ENCODE assay signal across 8 mouse cellular contexts in the genomic region with DNA sequence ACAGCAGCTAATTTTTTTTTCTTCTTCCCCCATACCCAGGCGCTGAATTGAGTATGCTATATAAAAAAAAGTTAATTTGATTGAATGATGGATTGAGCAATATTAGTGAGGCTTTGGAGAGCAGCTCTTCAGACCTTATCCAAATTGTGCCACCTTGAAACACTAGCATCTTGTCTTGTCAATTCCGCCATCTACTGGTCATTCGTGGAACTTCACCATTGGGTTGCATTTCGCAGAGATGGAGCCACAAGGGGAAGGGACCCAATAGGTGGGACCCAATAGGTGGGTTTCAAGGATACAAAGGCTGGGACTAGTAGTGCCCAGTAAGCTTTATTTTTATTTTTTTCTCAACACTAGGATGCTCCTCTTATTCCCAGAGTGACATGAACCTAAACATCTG. TPM values are rescaled to one million over a fixed set of nuclear protein-coding genes. Genes with fewer than 3 reads are reported as not detected.
DNase-seq lines count a peak whose midpoint lies in the region; ATAC-seq lines count a peak whose summit lies in the region.

No protein-coding gene starts in this region.

- no peaks in the 10 kb centered on the region for H3K27me3 ChIP-seq in hindbrain, embryonic 11.5 days (ENCODE audit: control insufficient read depth, insufficient read depth, low read length)
- no peaks in the 10 kb centered on the region for H3K27me3 ChIP-seq in hindbrain, embryonic 16.5 days (replicated peaks; ENCODE audit: control insufficient read depth, insufficient read depth, low read length)
- H3K27me3 ChIP-seq in hindbrain, embryonic 15.5 days = no peaks in the 10 kb centered on the region
- no peaks in the 10 kb centered on the region for H3K27me3 ChIP-seq in neural tube, embryonic 11.5 days (ENCODE audit: control insufficient read depth, insufficient read depth, low read length)

- intact Hi-C loops in left cerebral cortex, postnatal 25 days (cut with DNase I) = loop anchor here (1.0 kb wide), 1 partner anchor 99 kb away; no protein-coding TSS in a partner anchor

- H3K27ac ChIP-seq in hindbrain, embryonic 11.5 days (ENCODE audit: low read depth, low read length) = no peak overlapping the region
- H3K27ac ChIP-seq in hindbrain, embryonic 16.5 days (ENCODE audit: low read depth, low read length) = no peak overlapping the region
- H3K27ac ChIP-seq in hindbrain, embryonic 15.5 days (replicated peaks) = no peak overlapping the region
- H3K27ac ChIP-seq in neural tube, embryonic 11.5 days (ENCODE audit: low read depth, low read length) = no peak overlapping the region

- ATAC-seq in hindbrain, embryonic 11.5 days (ENCODE audit: low FRiP score) = no peak
- no peak for ATAC-seq in hindbrain, embryonic 16.5 days
- peak; percentile 11; the same call in 1 of the 2 replicates for ATAC-seq in hindbrain, embryonic 15.5 days (ENCODE audit: low FRiP score, low read depth)
- no peak for ATAC-seq in neural tube, embryonic 11.5 days (ENCODE audit: insufficient read depth, low FRiP score, low TSS enrichment)

- no peaks in the 10 kb centered on the region for H3K4me1 ChIP-seq in hindbrain, embryonic 11.5 days (replicated peaks; ENCODE audit: control insufficient read depth, insufficient read depth, low read length)
- H3K4me1 ChIP-seq in hindbrain, embryonic 16.5 days (ENCODE audit: control insufficient read depth, insufficient read depth, low read depth, low read length) = no peaks in the 10 kb centered on the region
- H3K4me1 ChIP-seq in hindbrain, embryonic 15.5 days (replicated peaks) = no peaks in the 10 kb centered on the region
- no peaks in the 10 kb centered on the region for H3K4me1 ChIP-seq in neural tube, embryonic 11.5 days (ENCODE audit: control insufficient read depth, insufficient read depth, low read length)

- H3K4me3 ChIP-seq in hindbrain, embryonic 11.5 days (ENCODE audit: low read depth, low read length) = no peak overlapping the region
- H3K4me3 ChIP-seq in hindbrain, embryonic 16.5 days (ENCODE audit: low read length) = no peak overlapping the region
- H3K4me3 ChIP-seq in hindbrain, embryonic 15.5 days = no peak overlapping the region
- no peak overlapping the region for H3K4me3 ChIP-seq in neural tube, embryonic 11.5 days (ENCODE audit: low read depth, low read length)

- no peaks in the 10 kb centered on the region for H3K36me3 ChIP-seq in hindbrain, embryonic 11.5 days (ENCODE audit: control insufficient read depth, insufficient read depth, low read length)
- H3K36me3 ChIP-seq in hindbrain, embryonic 16.5 days (ENCODE audit: control insufficient read depth, insufficient read depth, low read length) = no peaks in the 10 kb centered on the region
- no peaks in the 10 kb centered on the region for H3K36me3 ChIP-seq in hindbrain, embryonic 15.5 days
- no peaks in the 10 kb centered on the region for H3K36me3 ChIP-seq in neural tube, embryonic 11.5 days (ENCODE audit: control insufficient read depth, insufficient read depth, low read length)

- peak; percentile 89 for DNase-seq in hindbrain, embryonic 11.5 days (ENCODE audit: low spot score)
- DNase-seq in adrenal gland, adult 2 months = peak; percentile 60
- peak; percentile 88 for DNase-seq in embryo, embryonic 10.5 days (ENCODE audit: low spot score)
- DNase-seq in left cerebral cortex, postnatal 25 days (ENCODE audit: low spot score in 2 of 2) = peak; percentile 73 to 77
- DNase-seq in neural tube, embryonic 11.5 days (ENCODE audit: low spot score) = peak; percentile 70
- peak; percentile 87 for DNase-seq in testis, postnatal 10 days (ENCODE audit: low spot score)

- WGBS in hindbrain, embryonic 11.5 days = 6% methylated on average over 4 of the region's 4 CpGs
- WGBS in hindbrain, embryonic 16.5 days = 5% methylated on average over 4 of the region's 4 CpGs
- WGBS in hindbrain, embryonic 15.5 days = 3% methylated on average over 4 of the region's 4 CpGs
- WGBS in neural tube, embryonic 11.5 days = 6% methylated on average over 4 of the region's 4 CpGs

- H3K9ac ChIP-seq in hindbrain, embryonic 11.5 days (ENCODE audit: low read depth, low read length) = no peak overlapping the region
- no peak overlapping the region for H3K9ac ChIP-seq in hindbrain, embryonic 16.5 days (ENCODE audit: low read depth, low read length)
- no peak overlapping the region for H3K9ac ChIP-seq in hindbrain, embryonic 15.5 days
- H3K9ac ChIP-seq in neural tube, embryonic 11.5 days (ENCODE audit: low read length) = no peak overlapping the region

- no peak overlapping the region for H3K4me2 ChIP-seq in hindbrain, embryonic 11.5 days (replicated peaks; ENCODE audit: low read depth, low read length)
- no peak overlapping the region for H3K4me2 ChIP-seq in hindbrain, embryonic 16.5 days (ENCODE audit: low read length)
- no peak overlapping the region for H3K4me2 ChIP-seq in hindbrain, embryonic 15.5 days
- no peak overlapping the region for H3K4me2 ChIP-seq in neural tube, embryonic 11.5 days (ENCODE audit: low read depth)

- no peaks in the 10 kb centered on the region for H3K9me3 ChIP-seq in hindbrain, embryonic 11.5 days (ENCODE audit: control insufficient read depth, low read length)
- H3K9me3 ChIP-seq in hindbrain, embryonic 16.5 days (ENCODE audit: control insufficient read depth, low read length) = no peaks in the 10 kb centered on the region
- no peaks in the 10 kb centered on the region for H3K9me3 ChIP-seq in hindbrain, embryonic 15.5 days
- no peaks in the 10 kb centered on the region for H3K9me3 ChIP-seq in neural tube, embryonic 11.5 days (ENCODE audit: control insufficient read depth, low read length)

RNA-seq across cellular contexts. Expression of gene Btnl2, which starts 5.2 kb away (rescaled TPM):
- 0.13 TPM in 1 of 2 replicates, not detected in the other for polyA plus RNA-seq in hindbrain, embryonic 11.5 days (2014; fragmentation: Nextera tagmentation; extraction: Ambion mirVana)
- polyA plus RNA-seq in hindbrain, embryonic 16.5 days (2015; fragmentation: Nextera tagmentation; extraction: Ambion mirVana) = not detected in 2 replicates
- total RNA-seq in adrenal gland, adult 2 months (2021) = under 1 TPM; 0.40 to 0.73 TPM
- polyA plus RNA-seq in adrenal gland, adult 2 months (2012; rRNA removed) = 0.04 and 0.16 TPM in 2 replicates
- polyA plus RNA-seq in hindbrain, embryonic 15.5 days (2015; fragmentation: Nextera tagmentation; extraction: Ambion mirVana) = 0.05 TPM in 1 of 2 replicates, not detected in the other
- total RNA-seq in left cerebral cortex, postnatal 25 days (2021) = under 1 TPM; 0.71 to 0.73 TPM
- not detected in 2 replicates for polyA plus RNA-seq in neural tube, embryonic 11.5 days (2014; fragmentation: Nextera tagmentation; extraction: Ambion mirVana)

RNA-seq across cellular contexts. Expression of gene H2-Eb2, which starts 24.0 kb away (rescaled TPM):
- not detected in 2 replicates for polyA plus RNA-seq in hindbrain, embryonic 11.5 days (2014; fragmentation: Nextera tagmentation; extraction: Ambion mirVana)
- 0.25 and 0.31 TPM in 2 replicates for polyA plus RNA-seq in hindbrain, embryonic 16.5 days (2015; fragmentation: Nextera tagmentation; extraction: Ambion mirVana)
- not detected for total RNA-seq in adrenal gland, adult 2 months (2021)
- polyA plus RNA-seq in adrenal gland, adult 2 months (2012; rRNA removed) = 0.03 TPM in 1 of 2 replicates, not detected in the other
- 0.26 TPM in 2 replicates for polyA plus RNA-seq in hindbrain, embryonic 15.5 days (2015; fragmentation: Nextera tagmentation; extraction: Ambion mirVana)
- not detected for total RNA-seq in left cerebral cortex, postnatal 25 days (2021)
- polyA plus RNA-seq in neural tube, embryonic 11.5 days (2014; fragmentation: Nextera tagmentation; extraction: Ambion mirVana) = not detected in 2 replicates

RNA-seq across cellular contexts. Expression of gene Btnl1, which starts 27.5 kb away (rescaled TPM):
- 0.08 TPM in 1 of 2 replicates, not detected in the other for polyA plus RNA-seq in hindbrain, embryonic 11.5 days (2014; fragmentation: Nextera tagmentation; extraction: Ambion mirVana)
- polyA plus RNA-seq in hindbrain, embryonic 16.5 days (2015; fragmentation: Nextera tagmentation; extraction: Ambion mirVana) = not detected in 2 replicates
- not detected for total RNA-seq in adrenal gland, adult 2 months (2021)
- not detected in 2 replicates for polyA plus RNA-seq in adrenal gland, adult 2 months (2012; rRNA removed)
- polyA plus RNA-seq in hindbrain, embryonic 15.5 days (2015; fragmentation: Nextera tagmentation; extraction: Ambion mirVana) = not detected in 2 replicates
- total RNA-seq in left cerebral cortex, postnatal 25 days (2021) = not detected
- polyA plus RNA-seq in neural tube, embryonic 11.5 days (2014; fragmentation: Nextera tagmentation; extraction: Ambion mirVana) = not detected in 2 replicates

RNA-seq across cellular contexts. Expression of gene H2-Eb1, which starts 43.8 kb away (rescaled TPM):
- 1.3 and 2.5 TPM in 2 replicates for polyA plus RNA-seq in hindbrain, embryonic 11.5 days (2014; fragmentation: Nextera tagmentation; extraction: Ambion mirVana)
- polyA plus RNA-seq in hindbrain, embryonic 16.5 days (2015; fragmentation: Nextera tagmentation; extraction: Ambion mirVana) = 3.5 and 4.3 TPM in 2 replicates
- total RNA-seq in adrenal gland, adult 2 months (2021) = 100 to 1,000 TPM in 1 of 2 experiments, 10 to 100 TPM in 1; 67.3 to 144 TPM
- 59.2 and 66.0 TPM in 2 replicates for polyA plus RNA-seq in adrenal gland, adult 2 months (2012; rRNA removed)
- 3.4 and 4.1 TPM in 2 replicates for polyA plus RNA-seq in hindbrain, embryonic 15.5 days (2015; fragmentation: Nextera tagmentation; extraction: Ambion mirVana)
- total RNA-seq in left cerebral cortex, postnatal 25 days (2021) = 1 to 10 TPM; 2.9 to 3.4 TPM
- 0.70 and 1.8 TPM in 2 replicates for polyA plus RNA-seq in neural tube, embryonic 11.5 days (2014; fragmentation: Nextera tagmentation; extraction: Ambion mirVana)

RNA-seq across cellular contexts. Expression of gene BC051142, which starts 49.2 kb away (rescaled TPM):
- polyA plus RNA-seq in hindbrain, embryonic 11.5 days (2014; fragmentation: Nextera tagmentation; extraction: Ambion mirVana) = 2.7 and 4.1 TPM in 2 replicates
- polyA plus RNA-seq in hindbrain, embryonic 16.5 days (2015; fragmentation: Nextera tagmentation; extraction: Ambion mirVana) = 3.7 and 4.5 TPM in 2 replicates
- 1 to 10 TPM; 2.1 to 2.5 TPM for total RNA-seq in adrenal gland, adult 2 months (2021)
- 0.74 and 1.1 TPM in 2 replicates for polyA plus RNA-seq in adrenal gland, adult 2 months (2012; rRNA removed)
- polyA plus RNA-seq in hindbrain, embryonic 15.5 days (2015; fragmentation: Nextera tagmentation; extraction: Ambion mirVana) = 4.8 and 5.5 TPM in 2 replicates
- 1 to 10 TPM; 2.3 to 4.7 TPM for total RNA-seq in left cerebral cortex, postnatal 25 days (2021)
- 1.3 and 1.7 TPM in 2 replicates for polyA plus RNA-seq in neural tube, embryonic 11.5 days (2014; fragmentation: Nextera tagmentation; extraction: Ambion mirVana)
